ENCODE assay signal across 17 mouse cellular contexts in genomic region chr4:114558487-114558886, GRCm38 (mm10).
DNase-seq lines count a peak whose midpoint lies in the region; ATAC-seq and TF ChIP-seq lines count a peak whose summit lies in the region.
"Had no signal": no experiment of that assay in that cellular context is flagged by ENCODE, and none has a peak within 500 bp of the region (broad histone marks: within the 10 kb centered on the region; RNA-seq: fewer than 3 reads in every experiment).

No protein-coding gene starts in this region.

- no peak overlapping the region for H3K9ac ChIP-seq in forebrain, embryonic 11.5 days (ENCODE audit: low read length)
- no peak overlapping the region for H3K9ac ChIP-seq in forebrain, embryonic 15.5 days (replicated peaks)
- H3K9ac ChIP-seq in lung, embryonic 14.5 days, result no peak overlapping the region
- H3K9ac ChIP-seq in midbrain, embryonic 13.5 days (replicated peaks), result no peak overlapping the region
- H3K9ac ChIP-seq: forebrain, embryonic 13.5 days; hindbrain, embryonic 15.5 days had no signal

- TF ChIP-seq CTCF in lung, embryonic 14.5 days (IDR thresholded peaks at IDR 0.05; ENCODE audit: low read depth), result no peak
- TF ChIP-seq CTCF in left cerebral cortex, adult 2 months (IDR thresholded peaks at IDR 0.05), result no peak

- no peak overlapping the region for H3K4me2 ChIP-seq in forebrain, embryonic 11.5 days (ENCODE audit: low read depth, low read length, severe bottlenecking)
- no peak overlapping the region for H3K4me2 ChIP-seq in forebrain, embryonic 15.5 days (replicated peaks)
- no peak overlapping the region for H3K4me2 ChIP-seq in lung, embryonic 14.5 days
- no peak overlapping the region for H3K4me2 ChIP-seq in midbrain, embryonic 13.5 days (replicated peaks)
- H3K4me2 ChIP-seq: forebrain, embryonic 13.5 days; hindbrain, embryonic 15.5 days; liver, embryonic 11.5 days; midbrain, embryonic 11.5 days had no signal

- no peaks in the 10 kb centered on the region for H3K9me3 ChIP-seq in forebrain, embryonic 11.5 days (ENCODE audit: control insufficient read depth, low read length)
- no peaks in the 10 kb centered on the region for H3K9me3 ChIP-seq in forebrain, embryonic 15.5 days
- H3K9me3 ChIP-seq in lung, embryonic 14.5 days (ENCODE audit: low read depth, low read length), result no peaks in the 10 kb centered on the region
- H3K9me3 ChIP-seq in midbrain, embryonic 13.5 days, result no peaks in the 10 kb centered on the region
- H3K9me3 ChIP-seq: forebrain, embryonic 13.5 days; hindbrain, embryonic 15.5 days had no signal

- intact Hi-C loops in left cerebral cortex, adult 2 months (cut with DNase I), result no loop called here

- H3K36me3 ChIP-seq in forebrain, embryonic 11.5 days (ENCODE audit: control insufficient read depth, insufficient read depth, low read length), result no peaks in the 10 kb centered on the region
- no peaks in the 10 kb centered on the region for H3K36me3 ChIP-seq in forebrain, embryonic 15.5 days
- H3K36me3 ChIP-seq in lung, embryonic 14.5 days (ENCODE audit: insufficient read depth), result no peaks in the 10 kb centered on the region
- H3K36me3 ChIP-seq in midbrain, embryonic 13.5 days, result no peaks in the 10 kb centered on the region
- H3K36me3 ChIP-seq: hindbrain, embryonic 15.5 days had no signal

- ATAC-seq in forebrain, embryonic 11.5 days (replicated peaks; ENCODE audit: low FRiP score), result no peak
- ATAC-seq in forebrain, embryonic 15.5 days (replicated peaks), result no peak
- ATAC-seq in lung, embryonic 14.5 days (ENCODE audit: insufficient read depth), result peak; percentile 45; the same call in 1 of the 2 replicates
- no peak for ATAC-seq in midbrain, embryonic 13.5 days
- ATAC-seq: activated CD4-positive, CD25-positive, alpha-beta regulatory T cell, adult 4 months; forebrain, embryonic 13.5 days had no signal

- no peaks in the 10 kb centered on the region for H3K4me1 ChIP-seq in forebrain, embryonic 11.5 days (replicated peaks; ENCODE audit: control insufficient read depth, insufficient read depth, low read length)
- H3K4me1 ChIP-seq in forebrain, embryonic 15.5 days, result no peaks in the 10 kb centered on the region
- no peaks in the 10 kb centered on the region; the same call in 1 of the 2 replicates for H3K4me1 ChIP-seq in lung, embryonic 14.5 days (ENCODE audit: insufficient read depth)
- no peaks in the 10 kb centered on the region; the same call in 1 of the 2 replicates for H3K4me1 ChIP-seq in midbrain, embryonic 13.5 days (replicated peaks)
- H3K4me1 ChIP-seq: forebrain, embryonic 13.5 days; hindbrain, embryonic 15.5 days had no signal

- no peak overlapping the region for H3K27ac ChIP-seq in forebrain, embryonic 11.5 days (ENCODE audit: low read depth, low read length)
- no peak overlapping the region for H3K27ac ChIP-seq in forebrain, embryonic 15.5 days (replicated peaks)
- no peak overlapping the region for H3K27ac ChIP-seq in lung, embryonic 14.5 days (ENCODE audit: low read depth)
- H3K27ac ChIP-seq in left cerebral cortex, adult 2 months, result no peak overlapping the region
- no peak overlapping the region for H3K27ac ChIP-seq in midbrain, embryonic 13.5 days
- H3K27ac ChIP-seq: forebrain, embryonic 13.5 days; hindbrain, embryonic 15.5 days had no signal

- WGBS in forebrain, embryonic 11.5 days, result 76% methylated on average over 3 of the region's 3 CpGs
- WGBS in forebrain, embryonic 15.5 days, result 73% methylated on average over 3 of the region's 3 CpGs
- WGBS in lung, embryonic 14.5 days, result 33% methylated on average over 3 of the region's 3 CpGs
- 69% methylated on average over 3 of the region's 3 CpGs for WGBS in midbrain, embryonic 13.5 days

- DNase-seq in forebrain, embryonic 11.5 days (ENCODE audit: low spot score), result peak; percentile 58
- peak; percentile 51 for DNase-seq in lung, embryonic 14.5 days
- DNase-seq in lung, postnatal 36 days, result no peak
- peak; percentile 78 for DNase-seq in kidney, adult 11 months
- DNase-seq in kidney, postnatal 36 days, result peak; percentile 76 to 77
- no peak for DNase-seq in left cerebral cortex, adult 2 months (ENCODE audit: extremely low spot score in 1 of 2, low spot score in 2 of 2)
- DNase-seq: B cell, adult 2 months; cerebellum, adult 18-20 months; gastrocnemius, postnatal 36 days; retina, postnatal 1 day had no signal

- no peaks in the 10 kb centered on the region for H3K27me3 ChIP-seq in forebrain, embryonic 11.5 days (ENCODE audit: control insufficient read depth, insufficient read depth, low read length)
- H3K27me3 ChIP-seq in forebrain, embryonic 15.5 days, result no peaks in the 10 kb centered on the region
- H3K27me3 ChIP-seq in lung, embryonic 14.5 days (ENCODE audit: insufficient read depth, low read length), result no peaks in the 10 kb centered on the region
- H3K27me3 ChIP-seq in midbrain, embryonic 13.5 days, result no peaks in the 10 kb centered on the region
- H3K27me3 ChIP-seq: forebrain, embryonic 13.5 days; hindbrain, embryonic 15.5 days had no signal

- H3K4me3 ChIP-seq in forebrain, embryonic 11.5 days (ENCODE audit: low read depth, low read length), result no peak overlapping the region
- H3K4me3 ChIP-seq in forebrain, embryonic 15.5 days, result no peak overlapping the region
- no peak overlapping the region for H3K4me3 ChIP-seq in lung, embryonic 14.5 days (ENCODE audit: low read depth, low read length)
- H3K4me3 ChIP-seq in left cerebral cortex, adult 2 months, result no peak overlapping the region
- H3K4me3 ChIP-seq in midbrain, embryonic 13.5 days (replicated peaks), result no peak overlapping the region
- H3K4me3 ChIP-seq: forebrain, embryonic 13.5 days; hindbrain, embryonic 15.5 days had no signal

Comparison
In these comparisons a context has a peak if more than half of its experiments do, and no peak if none do; other contexts are left out.
1. DNase-seq: peak in forebrain, embryonic 11.5 days (single experiment), lung, embryonic 14.5 days (single experiment), kidney, adult 11 months (single experiment) and kidney, postnatal 36 days (2 of 2); none in lung, postnatal 36 days (single experiment) and left cerebral cortex, adult 2 months (0 of 2).